Mouse (Mus musculus) heart, embryonic 14.5 days (tissue): Measurements from ENCODE around the gene Atp1b1. TPM values are rescaled to one million over a fixed set of nuclear protein-coding genes. Genes with fewer than 3 reads are reported as not detected.
A peak's percentile ranks its signal among the peaks of the same experiment; 100 is the strongest.

ENCODE experiments used
- ATAC-seq: fragments of 200-750 bp; cut with Nextera tagmentation; 2 replicates; pipeline ENCODE4 v1.8.0; 2017; ENCODE audit warnings: low read depth, moderate TSS enrichment; ENCODE audit not compliant: insufficient number of reproducible peaks, insufficient read depth, low FRiP score
- H3K27ac ChIP-seq, 2 experiments: fragments of 200-500 bp in 1 of 2; fragments of 300-500 bp in 1 of 2; sonication (generic) in 1 of 2; replicated peaks in 1 of 2; 2 replicates each; pipeline ENCODE4 v1.5.1; 2012 to 2014; ENCODE audit warnings: low read depth in 2 of 2, low read length in 2 of 2, control low read depth in 1 of 2, mild to moderate bottlenecking in 1 of 2, mixed read lengths in 1 of 2; ENCODE audit not compliant: control insufficient read depth in 1 of 2, insufficient read depth in 1 of 2
- H3K27me3 ChIP-seq: fragments of 300-500 bp; sonication (generic); 2 replicates; pipeline ENCODE4 v1.6.1; 2014; ENCODE audit warnings: mild to moderate bottlenecking, low read length, control low read depth; ENCODE audit not compliant: control insufficient read depth, insufficient read depth
- H3K36me3 ChIP-seq: fragments of 300-500 bp; sonication (generic); 2 replicates; pipeline ENCODE4 v1.6.1; 2014; ENCODE audit warnings: mild to moderate bottlenecking, control low read depth, low read length, mixed read lengths; ENCODE audit not compliant: control insufficient read depth, insufficient read depth
- H3K4me1 ChIP-seq, 2 experiments: fragments of 200-500 bp in 1 of 2; fragments of 300-500 bp in 1 of 2; sonication (generic) in 1 of 2; 2 replicates each; pipeline ENCODE4 v1.6.1; 2012 to 2014; ENCODE audit warnings: low read length in 2 of 2, control low read depth in 1 of 2, mixed read lengths in 1 of 2; ENCODE audit not compliant: control insufficient read depth in 2 of 2, insufficient read depth in 2 of 2
- H3K4me2 ChIP-seq: fragments of 300-500 bp; sonication (generic); 2 replicates; pipeline ENCODE4 v1.6.1; 2014; ENCODE audit warnings: mild to moderate bottlenecking, low read length
- H3K4me3 ChIP-seq, 2 experiments: fragments of 200-500 bp in 1 of 2; fragments of 300-500 bp in 1 of 2; sonication (generic) in 1 of 2; 2 replicates each; pipeline ENCODE4 v1.5.1; 2012 to 2014; ENCODE audit warnings: low read length in 2 of 2, mild to moderate bottlenecking in 2 of 2, control low read depth in 1 of 2, low read depth in 1 of 2, moderate library complexity in 1 of 2; ENCODE audit not compliant: control insufficient read depth in 1 of 2, insufficient read depth in 1 of 2
- H3K9ac ChIP-seq: fragments of 300-500 bp; sonication (generic); 2 replicates; pipeline ENCODE4 v1.6.1; 2014; ENCODE audit warnings: mild to moderate bottlenecking, low read length
- H3K9me3 ChIP-seq: fragments of 300-500 bp; sonication (generic); 2 replicates; pipeline ENCODE4 v1.6.1; 2016; ENCODE audit warnings: low read length, control low read depth; ENCODE audit not compliant: control insufficient read depth
- WGBS: fragments of 180-500 bp; shearing (Covaris S2); extraction: QIAGEN DNeasy Blood & Tissue Kit; methylation state at CpG from one replicate; pipeline ENCODE4 v1.1.7; 2014; 5-methylcytosine and 5-hydroxymethylcytosine counted together
- polyA plus RNA-seq: library from polyadenylated mRNA; unstranded; fragments of >200 nt; fragmentation: Nextera tagmentation; extraction: Ambion mirVana; gene quantifications from 2 replicates; pipeline ENCODE4 v1.2.1, GENCODE M21; 2014

The Atp1b1 gene
- polyA plus RNA-seq, 1 experiment from 2014 or later, result 303 TPM

DNA sequence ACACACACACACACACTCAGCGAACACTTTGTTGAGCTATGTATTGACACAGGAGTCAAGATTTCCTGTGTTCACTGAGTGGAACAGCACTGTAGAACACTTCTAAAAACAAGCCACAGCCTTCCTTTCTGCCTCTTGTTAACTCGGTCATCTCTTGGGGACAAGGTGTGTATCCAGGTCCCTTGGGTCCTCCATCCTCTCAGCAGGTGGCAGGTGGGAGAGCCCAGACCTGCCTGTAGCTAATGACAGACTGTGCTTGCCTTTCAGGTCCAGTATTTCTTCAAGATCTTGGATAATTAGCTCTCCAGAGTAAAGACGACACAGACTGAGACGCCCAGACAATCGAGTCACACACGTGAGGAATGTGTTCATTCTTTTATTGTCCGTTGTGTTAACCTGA, 21.4 kb downstream of the Atp1b1 start:
- H3K9me3 ChIP-seq, result no peaks in the 10 kb centered on the region
- no peaks in the 10 kb centered on the region for H3K27me3 ChIP-seq
- H3K4me2 ChIP-seq, result no peak overlapping the region
- peaks cover 66% of the 10 kb centered on the region for H3K36me3 ChIP-seq
- H3K27ac ChIP-seq, result no peak overlapping the region
- ATAC-seq, result no peak
- no peak overlapping the region for H3K9ac ChIP-seq
- no peak overlapping the region for H3K4me3 ChIP-seq
- peaks cover 3 to 15% of the 10 kb centered on the region in 2 experiments for H3K4me1 ChIP-seq
- WGBS, result 84% methylated on average over 7 of the region's 7 CpGs

- 41% methylated on average over 6 of the region's 6 CpGs for WGBS
- Histone ChIP-seq H3K9ac (no peak overlapping the region), H3K27me3 (no peaks in the 10 kb centered on the region), H3K9me3 (no peaks in the 10 kb centered on the region), H3K4me3 (no peak overlapping the region), H3K4me2 (no peak overlapping the region), H3K36me3 (peaks cover 39% of the 10 kb centered on the region), H3K27ac (0 out of 4 replicates have a peak overlapping the region, but pooled peaks of 1 of the 2 experiments have one; percentile 17), H3K4me1 (peaks cover 3 to 13% of the 10 kb centered on the region in 2 experiments)
- ATAC-seq, result no peak
Measured at GRCm38 (mm10) chr1:164434049-164434448, 24.1 kb downstream of the Atp1b1 start.

GRCm38 (mm10) chr1:164432649-164433048, 25.5 kb downstream of the Atp1b1 start:
- H3K4me1 ChIP-seq, result peaks cover 8 to 25% of the 10 kb centered on the region in 2 experiments
- no peak overlapping the region for H3K4me2 ChIP-seq
- H3K36me3 ChIP-seq, result peaks cover 25% of the 10 kb centered on the region
- no peaks in the 10 kb centered on the region for H3K9me3 ChIP-seq
- no peak overlapping the region for H3K4me3 ChIP-seq
- H3K27me3 ChIP-seq, result no peaks in the 10 kb centered on the region
- no peak overlapping the region for H3K9ac ChIP-seq
- 88% methylated on average over 5 of the region's 5 CpGs for WGBS
- no peak for ATAC-seq
- no peak overlapping the region for H3K27ac ChIP-seq

GRCm38 (mm10) chr1:164428644-164429043, 29.5 kb downstream of the Atp1b1 start:
- Histone ChIP-seq H3K4me1 (peaks cover 5 to 21% of the 10 kb centered on the region in 2 experiments), H3K36me3 (no peaks in the 10 kb centered on the region), H3K9me3 (no peaks in the 10 kb centered on the region), H3K27me3 (no peaks in the 10 kb centered on the region), H3K4me2 (no peak overlapping the region), H3K27ac (peak overlapping the region; percentile 28 to 47; a peak in 2 of 4 replicates), H3K9ac (0 out of 2 replicates have a peak overlapping the region, but pooled peaks have one; percentile 9), H3K4me3 (no peak overlapping the region)
- no peak for ATAC-seq
- 53% methylated on average over 9 of the region's 9 CpGs for WGBS

DNA sequence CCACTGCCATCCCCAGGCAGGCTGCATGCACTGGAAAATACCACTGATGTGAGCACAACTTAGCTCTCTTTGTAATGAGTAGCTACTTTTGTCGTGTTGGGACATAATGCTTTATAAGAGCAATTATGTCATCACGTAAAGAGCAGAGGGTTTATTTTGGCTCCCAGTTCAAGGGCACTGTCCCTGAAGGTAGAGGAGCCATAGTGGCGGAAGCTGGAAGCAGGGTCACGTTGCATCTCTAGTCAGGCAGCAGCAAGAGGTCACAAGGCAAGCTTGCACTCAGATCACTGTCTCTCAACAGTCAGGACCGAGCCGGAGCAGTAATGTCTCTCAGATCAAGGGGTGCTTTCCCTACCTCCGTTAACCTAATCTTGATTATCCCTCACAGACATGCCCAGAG, 30.4 kb downstream of the Atp1b1 start:
- H3K36me3 ChIP-seq, result no peaks in the 10 kb centered on the region
- H3K4me1 ChIP-seq, result peaks cover 5 to 20% of the 10 kb centered on the region in 2 experiments
- H3K27ac ChIP-seq, result no peak overlapping the region
- H3K27me3 ChIP-seq, result no peaks in the 10 kb centered on the region
- no peak for ATAC-seq
- no peaks in the 10 kb centered on the region for H3K9me3 ChIP-seq
- H3K9ac ChIP-seq, result no peak overlapping the region
- H3K4me3 ChIP-seq, result no peak overlapping the region
- H3K4me2 ChIP-seq, result no peak overlapping the region
- 67% methylated on average over 7 of the region's 7 CpGs for WGBS

- Histone ChIP-seq H3K27ac (no peak overlapping the region), H3K36me3 (no peaks in the 10 kb centered on the region), H3K9ac (no peak overlapping the region), H3K9me3 (no peaks in the 10 kb centered on the region), H3K4me2 (no peak overlapping the region), H3K27me3 (no peaks in the 10 kb centered on the region), H3K4me1 (peaks cover 5 to 20% of the 10 kb centered on the region in 2 experiments), H3K4me3 (no peak overlapping the region)
- 41% methylated on average over 7 of the region's 7 CpGs for WGBS
- no peak for ATAC-seq
Measured at GRCm38 (mm10) chr1:164426227-164426626, 31.9 kb downstream of the Atp1b1 start.

- WGBS, result 74% methylated on average over 6 of the region's 6 CpGs
- no peak overlapping the region for H3K9ac ChIP-seq
- no peaks in the 10 kb centered on the region for H3K36me3 ChIP-seq
- no peak overlapping the region for H3K4me2 ChIP-seq
- H3K9me3 ChIP-seq, result no peaks in the 10 kb centered on the region
- H3K27me3 ChIP-seq, result no peaks in the 10 kb centered on the region
- H3K4me3 ChIP-seq, result no peak overlapping the region
- H3K27ac ChIP-seq, result no peak overlapping the region
- no peak for ATAC-seq
- peaks cover 0 to 4% of the 10 kb centered on the region in 2 experiments; a peak in 2 of 4 replicates for H3K4me1 ChIP-seq
Measured at GRCm38 (mm10) chr1:164420623-164421354, 37.4 kb downstream of the Atp1b1 start.
